Mouse (Mus musculus) brown adipose tissue, adult 24 weeks (tissue): ENCODE measurements around the gene Plagl1. TPM values are rescaled to one million over a fixed set of nuclear protein-coding genes. Genes with fewer than 3 reads are reported as not detected.

Experiments used
- H3K27ac ChIP-seq: fragments of 200-500 bp; replicated peaks from 2 replicates; pipeline ENCODE4 v1.5.1; 2012; ENCODE audit warnings: low read depth, mild to moderate bottlenecking, low read length
- H3K4me1 ChIP-seq: fragments of 200-500 bp; 2 replicates; pipeline ENCODE4 v1.6.1; 2012; ENCODE audit warnings: low read length, mixed read lengths; ENCODE audit not compliant: control insufficient read depth, insufficient read depth, insufficient read length
- H3K4me3 ChIP-seq: fragments of 200-500 bp; 2 replicates; pipeline ENCODE4 v1.5.1; 2012; ENCODE audit warnings: low read depth, mild to moderate bottlenecking, low read length, moderate library complexity; ENCODE audit not compliant: insufficient read depth
- polyA plus RNA-seq: library from polyadenylated mRNA; stranded (reverse); fragments of >200 nt; gene quantifications from 2 replicates; pipeline ENCODE4 v1.2.4, GENCODE M21; 2012; ENCODE audit not compliant: missing spikeins, insufficient read depth, insufficient read length

Plagl1 gene
- polyA plus RNA-seq, 1 experiment, result 3.1 TPM

- Histone ChIP-seq H3K4me1 (no peaks in the 10 kb centered on the region), H3K27ac (no peak overlapping the region), H3K4me3 (no peak overlapping the region)
Measured at GRCm38 (mm10) chr10:13180211-13180610, 119.9 kb downstream of the Plagl1 start.

Other genes starting within 250 kb of the Plagl1 start
- 27.9 and 42.7 TPM in 2 replicates for gene Utrn, start 191.1 kb upstream of the Plagl1 start, polyA plus RNA-seq
- gene Stx11, start 96.2 kb upstream of the Plagl1 start, polyA plus RNA-seq, result 0.99 and 1.0 TPM in 2 replicates
- gene Sf3b5, start 55.2 kb upstream of the Plagl1 start, polyA plus RNA-seq, result 12.4 and 13.7 TPM in 2 replicates
- gene Zc2hc1b, start 117.5 kb downstream of the Plagl1 start, polyA plus RNA-seq, result not detected in 2 replicates
- gene Ltv1, start 132.7 kb downstream of the Plagl1 start, polyA plus RNA-seq, result 12.1 and 13.1 TPM in 2 replicates